Mouse (Mus musculus) MEL (cell line): ENCODE results near the gene Atp6v0b. TPM values are rescaled to one million over a fixed set of nuclear protein-coding genes. Genes with fewer than 3 reads are reported as not detected.

Experiments used
- DNase-seq: peaks from one replicate; pipeline ENCODE4 v3.0.0; 2011; ENCODE audit warnings: low read depth, low spot score
- H3K27ac ChIP-seq: 2 replicates; pipeline ENCODE4 v1.5.1; 2012; ENCODE audit warnings: low read depth, mild to moderate bottlenecking, control low read depth, low read length, moderate library complexity; ENCODE audit not compliant: control insufficient read depth
- H3K27me3 ChIP-seq, 2 experiments: fragments of 150-350 bp in 1 of 2; sonication (generic) in 1 of 2; 2 replicates each; pipeline ENCODE4 v1.6.1; 2012; ENCODE audit warnings: low read length in 2 of 2, mild to moderate bottlenecking in 2 of 2, improper control_type of control experiment in 1 of 2, moderate library complexity in 1 of 2; ENCODE audit not compliant: insufficient read depth in 2 of 2, control insufficient read depth in 1 of 2
- H3K36me3 ChIP-seq, 2 experiments: 2 replicates each; pipeline ENCODE4 v1.6.1; 2012 to 2014; ENCODE audit warnings: low read length in 2 of 2, improper control_type of control experiment in 1 of 2, inconsistent platforms in 1 of 2, mild to moderate bottlenecking in 1 of 2; ENCODE audit not compliant: insufficient read depth in 2 of 2, control insufficient read depth in 1 of 2
- H3K4me1 ChIP-seq, 2 experiments: fragments of 150-350 bp in 1 of 2; sonication (generic) in 1 of 2; 2 replicates each; pipeline ENCODE4 v1.6.1; 2012; ENCODE audit warnings: low read length in 2 of 2, improper control_type of control experiment in 1 of 2, mild to moderate bottlenecking in 1 of 2; ENCODE audit not compliant: insufficient read depth in 2 of 2, control insufficient read depth in 1 of 2
- H3K4me3 ChIP-seq, 2 experiments: fragments of 150-350 bp in 1 of 2; sonication (generic) in 1 of 2; 2 replicates each; pipeline ENCODE4 v1.5.1; 2012; ENCODE audit warnings: low read depth in 2 of 2, low read length in 2 of 2, mild to moderate bottlenecking in 2 of 2, moderate library complexity in 2 of 2, control low read depth in 1 of 2, improper control_type of control experiment in 1 of 2; ENCODE audit not compliant: control insufficient read depth in 1 of 2, insufficient read depth in 1 of 2
- H3K79me2 ChIP-seq: 2 replicates; pipeline ENCODE4 v1.6.1; 2012; ENCODE audit warnings: mild to moderate bottlenecking, low read length, moderate library complexity; ENCODE audit not compliant: control insufficient read depth, poor library complexity, insufficient read depth
- H3K9ac ChIP-seq: 2 replicates; pipeline ENCODE4 v1.6.1; 2012; ENCODE audit warnings: low read depth, mild to moderate bottlenecking, control low read depth, low read length, moderate library complexity; ENCODE audit not compliant: control insufficient read depth, poor library complexity, severe bottlenecking
- H3K9me3 ChIP-seq: fragments of 150-350 bp; sonication (generic); replicated peaks from 2 replicates; pipeline ENCODE4 v1.6.1; 2012; ENCODE audit warnings: mild to moderate bottlenecking, low read length, improper control_type of control experiment, moderate library complexity; ENCODE audit not compliant: insufficient read depth
- BHLHE40 ChIP-seq: IDR thresholded peaks from 2 replicates; pipeline ENCODE4 v1.6.1; 2012; ENCODE audit warnings: low read depth, mild to moderate bottlenecking, inconsistent platforms, low read length, improper control_type of control experiment, borderline replicate concordance
- CHD1 ChIP-seq: IDR thresholded peaks from 2 replicates; pipeline ENCODE4 v1.6.1; 2012; ENCODE audit warnings: low read depth, mild to moderate bottlenecking, inconsistent platforms, low read length, improper control_type of control experiment
- CHD2 ChIP-seq: IDR thresholded peaks from 2 replicates; pipeline ENCODE4 v1.6.1; 2011; ENCODE audit warnings: low read length, improper control_type of control experiment
- CTCF ChIP-seq, 3 experiments: IDR thresholded peaks in 2 of 3; conservative IDR thresholded peaks in 1 of 3; 2 replicates each; pipeline ENCODE4 v1.5.1; 2011 to 2012; ENCODE audit warnings: low read length in 3 of 3, low read depth in 2 of 3, mild to moderate bottlenecking in 2 of 3, improper control_type of control experiment in 1 of 3, inconsistent platforms in 1 of 3, mixed read lengths in 1 of 3, moderate library complexity in 1 of 3; ENCODE audit not compliant: control insufficient read depth in 1 of 3, insufficient read depth in 1 of 3, poor library complexity in 1 of 3, severe bottlenecking in 1 of 3
- ELF1 ChIP-seq: IDR thresholded peaks from 2 replicates; pipeline ENCODE4 v1.6.1; 2014; ENCODE audit warnings: low read depth, mild to moderate bottlenecking, inconsistent platforms, low read length, improper control_type of control experiment, moderate library complexity
- EP300 ChIP-seq, 2 experiments: IDR thresholded peaks; 2 replicates each; pipeline ENCODE4 v1.6.1; 2011; ENCODE audit warnings: improper control_type of control experiment in 2 of 2, low read length in 2 of 2, low read depth in 1 of 2, mild to moderate bottlenecking in 1 of 2
- ETS1 ChIP-seq: IDR thresholded peaks from 2 replicates; pipeline ENCODE4 v1.6.1; 2012; ENCODE audit warnings: low read depth, mild to moderate bottlenecking, inconsistent platforms, low read length, improper control_type of control experiment, moderate library complexity
- GABPA ChIP-seq: IDR thresholded peaks from 2 replicates; pipeline ENCODE4 v1.6.1; 2012; ENCODE audit warnings: low read depth, mild to moderate bottlenecking, inconsistent platforms, low read length, improper control_type of control experiment, moderate library complexity
- GATA1 ChIP-seq: IDR thresholded peaks from 2 replicates; pipeline ENCODE4 v1.6.1; 2011; ENCODE audit warnings: low read depth, low read length, improper control_type of control experiment
- HCFC1 ChIP-seq: IDR thresholded peaks from 2 replicates; pipeline ENCODE4 v1.6.1; 2012; ENCODE audit warnings: low read depth, mild to moderate bottlenecking, inconsistent platforms, low read length, improper control_type of control experiment, moderate library complexity
- KAT2A ChIP-seq: conservative IDR thresholded peaks from 2 replicates; pipeline ENCODE4 v1.6.1; 2012; ENCODE audit warnings: low read depth, low read length, improper control_type of control experiment, inconsistent platforms
- MAFK ChIP-seq: IDR thresholded peaks from 2 replicates; pipeline ENCODE4 v1.6.1; 2011; ENCODE audit warnings: low read depth, mild to moderate bottlenecking, low read length, improper control_type of control experiment, borderline replicate concordance
- MAX ChIP-seq: IDR thresholded peaks from 2 replicates; pipeline ENCODE4 v1.6.1; 2011; ENCODE audit warnings: low read length, improper control_type of control experiment
- MAZ ChIP-seq: IDR thresholded peaks from 2 replicates; pipeline ENCODE4 v1.6.1; 2012; ENCODE audit warnings: low read depth, mild to moderate bottlenecking, inconsistent platforms, low read length, improper control_type of control experiment
- MEF2A ChIP-seq: IDR thresholded peaks from 2 replicates; pipeline ENCODE4 v1.6.1; 2014; ENCODE audit warnings: low read depth, mild to moderate bottlenecking, inconsistent platforms, low read length, improper control_type of control experiment; ENCODE audit not compliant: poor library complexity, insufficient replicate concordance, severe bottlenecking; ENCODE audit errors: extremely low read depth
- MYB ChIP-seq: IDR thresholded peaks from 2 replicates; pipeline ENCODE4 v1.6.1; 2011; ENCODE audit warnings: mild to moderate bottlenecking, low read depth, low read length, improper control_type of control experiment
- MYC ChIP-seq: IDR thresholded peaks from 2 replicates; pipeline ENCODE4 v1.6.1; 2011; ENCODE audit warnings: low read depth, mild to moderate bottlenecking, low read length, improper control_type of control experiment, moderate library complexity
- NELFE ChIP-seq: IDR thresholded peaks from 2 replicates; pipeline ENCODE4 v1.6.1; 2011; ENCODE audit warnings: low read depth, low read length, improper control_type of control experiment
- NRF1 ChIP-seq: IDR thresholded peaks from 2 replicates; pipeline ENCODE4 v1.6.1; 2014; ENCODE audit warnings: low read depth, mild to moderate bottlenecking, inconsistent platforms, low read length, improper control_type of control experiment, moderate library complexity; ENCODE audit not compliant: poor library complexity, insufficient read depth, severe bottlenecking
- POLR2A ChIP-seq, 2 experiments: IDR thresholded peaks; 2 replicates each; pipeline ENCODE4 v1.6.1; 2011 to 2012; ENCODE audit warnings: low read length in 2 of 2, mild to moderate bottlenecking in 2 of 2, control low read depth in 1 of 2, improper control_type of control experiment in 1 of 2, low read depth in 1 of 2, moderate library complexity in 1 of 2; ENCODE audit not compliant: control insufficient read depth in 1 of 2, insufficient read depth in 1 of 2, poor library complexity in 1 of 2
- POLR2AphosphoS2 ChIP-seq: IDR thresholded peaks from 2 replicates; pipeline ENCODE4 v1.6.1; 2011; ENCODE audit warnings: low read length, improper control_type of control experiment
- POLR2AphosphoS5 ChIP-seq: IDR thresholded peaks from 2 replicates; pipeline ENCODE4 v1.6.1; 2012; ENCODE audit warnings: low read depth, borderline replicate concordance, mild to moderate bottlenecking, inconsistent platforms, low read length, moderate library complexity, mixed read lengths
- RAD21 ChIP-seq: IDR thresholded peaks from 2 replicates; pipeline ENCODE4 v1.6.1; 2011; ENCODE audit warnings: mild to moderate bottlenecking, low read depth, low read length, improper control_type of control experiment
- RCOR1 ChIP-seq: IDR thresholded peaks from 2 replicates; pipeline ENCODE4 v1.6.1; 2012; ENCODE audit warnings: low read depth, mild to moderate bottlenecking, inconsistent platforms, low read length, improper control_type of control experiment
- SIN3A ChIP-seq: IDR thresholded peaks from 2 replicates; pipeline ENCODE4 v1.6.1; 2012; ENCODE audit warnings: low read length, improper control_type of control experiment, inconsistent platforms
- SMC3 ChIP-seq: IDR thresholded peaks from 2 replicates; pipeline ENCODE4 v1.6.1; 2011; ENCODE audit warnings: low read depth, low read length, improper control_type of control experiment
- TAL1 ChIP-seq: IDR thresholded peaks from 2 replicates; pipeline ENCODE4 v1.6.1; 2012; ENCODE audit warnings: mild to moderate bottlenecking, inconsistent platforms, low read length, moderate library complexity, mixed read lengths
- TBP ChIP-seq: IDR thresholded peaks from 2 replicates; pipeline ENCODE4 v1.8.0; 2011; ENCODE audit warnings: low read depth, low read length, improper control_type of control experiment
- TCF12 ChIP-seq: IDR thresholded peaks from 2 replicates; pipeline ENCODE4 v1.6.1; 2014; ENCODE audit warnings: low read depth, mild to moderate bottlenecking, inconsistent platforms, low read length, improper control_type of control experiment, moderate library complexity
- UBTF ChIP-seq: IDR thresholded peaks from 2 replicates; pipeline ENCODE4 v1.6.1; 2012; ENCODE audit warnings: low read depth, mild to moderate bottlenecking, inconsistent platforms, low read length, improper control_type of control experiment, moderate library complexity, borderline replicate concordance; ENCODE audit not compliant: insufficient read depth
- USF1 ChIP-seq: IDR thresholded peaks from 2 replicates; pipeline ENCODE4 v1.6.1; 2014; ENCODE audit warnings: low read depth, mild to moderate bottlenecking, inconsistent platforms, low read length, improper control_type of control experiment, moderate library complexity
- USF2 ChIP-seq, 2 experiments: IDR thresholded peaks; 2 replicates each; pipeline ENCODE4 v1.6.1; 2011 to 2012; ENCODE audit warnings: improper control_type of control experiment in 2 of 2, low read length in 2 of 2, borderline replicate concordance in 1 of 2, inconsistent platforms in 1 of 2, low read depth in 1 of 2, mild to moderate bottlenecking in 1 of 2; ENCODE audit not compliant: insufficient read depth in 1 of 2
- ZC3H11A ChIP-seq: IDR thresholded peaks from 2 replicates; pipeline ENCODE4 v1.6.1; 2012; ENCODE audit warnings: low read depth, mild to moderate bottlenecking, inconsistent platforms, low read length, improper control_type of control experiment
- ZKSCAN1 ChIP-seq: IDR thresholded peaks from 2 replicates; pipeline ENCODE4 v1.6.1; 2012; ENCODE audit warnings: low read depth, mild to moderate bottlenecking, inconsistent platforms, low read length, improper control_type of control experiment, moderate library complexity
- ZNF384 ChIP-seq: IDR thresholded peaks from 2 replicates; pipeline ENCODE4 v1.6.1; 2012; ENCODE audit warnings: low read depth, mild to moderate bottlenecking, inconsistent platforms, low read length, improper control_type of control experiment
- polyA plus RNA-seq, 2 experiments: library from polyadenylated mRNA; stranded (reverse) in 1 of 2; unstranded in 1 of 2; fragments of >175 nt in 1 of 2; fragments of >200 nt in 1 of 2; gene quantifications; 2 replicates each; pipeline versions ENCODE4 v1.2.1 to v1.2.4; 2012; ENCODE audit warnings: low replicate concordance in 2 of 2, low read depth in 1 of 2; ENCODE audit not compliant: insufficient read length in 2 of 2, insufficient read depth in 1 of 2, missing spikeins in 1 of 2
- total RNA-seq: library from RNA; depleted of rRNA; stranded (reverse); fragments of 300-350 nt; gene quantifications from 2 replicates; pipeline ENCODE4 v1.2.3, GENCODE M21; 2012

Gene Atp6v0b
- total and polyA plus RNA-seq, 3 experiments = 286 to 343 TPM; not detected in 1

GRCm38 (mm10) chr4:117914591-117915442 lies 27.7 kb upstream of the Atp6v0b start, which contains the start of gene Ipo13:
Gene Ipo13, minus strand, starts transcription at chr4:117914999.
- Histone ChIP-seq H3K9me3 (no peaks in the 10 kb centered on the region), H3K27me3 (no peaks in the 10 kb centered on the region), H3K36me3 (peaks cover 0 to 34% of the 10 kb centered on the region in 2 experiments; a peak in 2 of 4 replicates), H3K9ac (peak within 1 kb of the TSS; percentile 75), H3K27ac (peak within 1 kb of the TSS; percentile 80), H3K4me3 (peak within 1 kb of the TSS; percentile 90 to 96), H3K79me2 (peaks cover 39% of the 10 kb centered on the region), H3K4me1 (peaks cover 13 to 33% of the 10 kb centered on the region in 2 experiments)
- DNase-seq = peak; percentile 97
- TF ChIP-seq ZC3H11A = no peak
- TF ChIP-seq GABPA = no peak
- TF ChIP-seq CHD2 = no peak
- no peak for TF ChIP-seq GATA1
- TF ChIP-seq EP300 (IDR thresholded peaks at IDR 0.05; ENCODE audit: low read depth in 1 of 2, low read length in 2 of 2) = no peak; a peak in 1 of 4 replicates
- TF ChIP-seq MYC = peak; percentile 99
- TF ChIP-seq MEF2A = no peak
- peak; percentile 91 for TF ChIP-seq KAT2A
- peak; percentile 83 for TF ChIP-seq ELF1
- TF ChIP-seq CHD1 = no peak; the same call in 1 of the 2 replicates
- TF ChIP-seq ZKSCAN1 = no peak
- TF ChIP-seq MAZ = peak; percentile 81
- peak; percentile 26 to 79; a peak in 3 of 4 replicates for TF ChIP-seq POLR2A (IDR thresholded peaks at IDR 0.05; ENCODE audit: control insufficient read depth in 1 of 2, insufficient read depth in 1 of 2, low read depth in 1 of 2, low read length in 2 of 2, poor library complexity in 1 of 2)
- TF ChIP-seq BHLHE40 = no peak; the same call in 1 of the 2 replicates
- TF ChIP-seq UBTF = no peak
- peak; percentile 69 for TF ChIP-seq NELFE
- TF ChIP-seq MAFK = no peak
- peak; percentile 5; the same call in 1 of the 2 replicates for TF ChIP-seq SMC3
- no peak for TF ChIP-seq MYB
- TF ChIP-seq HCFC1 = peak; percentile 99
- no peak for TF ChIP-seq RAD21
- TF ChIP-seq TCF12 = peak; percentile 33
- peak; percentile 97; the same call in 1 of the 2 replicates for TF ChIP-seq SIN3A
- TF ChIP-seq CTCF (IDR thresholded peaks at IDR 0.05 in 2 of 3, conservative IDR thresholded peaks at IDR 0.05 in 1 of 3; ENCODE audit: control insufficient read depth in 1 of 3, insufficient read depth in 1 of 3, low read depth in 2 of 3, low read length in 3 of 3, poor library complexity in 1 of 3, severe bottlenecking in 1 of 3) = peak in 1 of 3 experiments; percentile 8; a peak in 1 of 6 replicates
- TF ChIP-seq USF2 (IDR thresholded peaks at IDR 0.05; ENCODE audit: borderline replicate concordance in 1 of 2, insufficient read depth in 1 of 2, low read depth in 1 of 2, low read length in 2 of 2) = no peak
- TF ChIP-seq TAL1 = no peak
- TF ChIP-seq RCOR1 = no peak
- TF ChIP-seq USF1 = peak; percentile 85
- TF ChIP-seq MAX = peak; percentile 99
- peak; percentile 48 for TF ChIP-seq TBP
- no peak for TF ChIP-seq NRF1
- peak; percentile 86 for TF ChIP-seq POLR2AphosphoS2
- no peak for TF ChIP-seq POLR2AphosphoS5
- no peak for TF ChIP-seq ZNF384
- TF ChIP-seq ETS1 = 0 out of 2 replicates have a peak, but pooled peaks have one; percentile 31
